Mouse (Mus musculus) cerebellum, postnatal 14 days (tissue): ENCODE measurements around the gene Pamr1.
A peak's percentile ranks its signal among the peaks of the same experiment; 100 is the strongest.

Source experiments
- DNase-seq, 2 experiments: peaks; one replicate each; pipeline ENCODE4 v3.0.0; 2021; ENCODE audit warnings: mixed read lengths in 2 of 2

Pamr1 gene

DNA sequence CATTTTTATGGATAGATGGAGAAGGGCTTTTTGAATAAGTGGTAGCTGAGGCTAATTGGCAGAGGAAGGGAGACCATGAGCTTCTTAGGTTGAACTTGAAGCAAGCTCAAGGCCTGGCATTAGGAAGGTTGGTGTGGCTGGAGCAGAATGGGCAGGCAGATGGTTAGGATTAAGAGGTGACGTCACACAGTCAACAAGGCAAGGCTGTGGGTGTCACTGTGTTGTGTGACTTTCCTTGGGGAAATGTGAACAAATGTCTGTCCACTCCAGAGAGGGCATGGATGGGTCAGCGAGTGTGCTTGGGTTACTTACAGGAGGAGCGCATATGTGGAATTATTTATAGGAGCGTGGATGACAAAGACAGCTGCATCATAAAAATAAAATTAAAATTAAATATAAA is 50.7 kb downstream of the Pamr1 start:
- no peak for DNase-seq

DNA sequence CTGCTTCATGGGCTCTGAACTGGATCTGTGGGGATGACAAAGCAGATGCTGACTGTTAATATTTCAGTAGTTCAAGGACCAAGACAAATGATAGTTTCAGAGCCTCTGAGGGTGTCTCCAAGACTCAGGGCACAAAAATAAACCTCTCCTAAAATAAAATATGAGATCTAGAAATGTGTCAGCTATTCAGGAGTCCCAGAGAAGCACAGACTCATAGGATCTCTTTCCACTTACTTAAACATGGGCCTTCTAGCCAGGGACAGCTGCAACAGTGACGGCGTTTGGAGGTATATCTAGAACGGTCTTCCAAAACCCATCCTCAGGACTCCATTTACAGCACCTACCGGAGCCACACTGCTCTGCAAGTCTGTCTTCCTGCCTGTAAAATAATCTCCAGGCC is 60.7 kb downstream of the Pamr1 start:
- DNase-seq = no peak

DNA sequence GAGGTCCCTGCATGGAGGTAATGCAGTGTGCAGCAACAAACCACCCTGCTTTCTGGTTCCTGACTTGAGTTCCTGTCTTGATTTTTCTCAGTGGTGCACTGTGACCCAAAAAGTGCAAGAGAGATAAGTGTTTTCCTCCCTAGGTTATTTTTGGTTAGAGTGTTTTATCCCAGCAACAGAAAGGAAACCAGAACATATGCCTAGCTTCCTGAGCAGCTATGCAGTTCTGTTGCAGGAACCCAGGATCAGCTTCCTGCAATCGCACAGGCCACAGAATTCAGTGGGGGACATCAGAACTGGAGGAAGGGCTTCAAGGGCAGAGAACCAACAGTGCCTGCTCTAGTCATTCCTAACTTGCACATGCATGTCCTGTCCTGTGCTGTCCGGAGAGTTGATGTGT is 66.8 kb downstream of the Pamr1 start:
- DNase-seq = no peak

DNA sequence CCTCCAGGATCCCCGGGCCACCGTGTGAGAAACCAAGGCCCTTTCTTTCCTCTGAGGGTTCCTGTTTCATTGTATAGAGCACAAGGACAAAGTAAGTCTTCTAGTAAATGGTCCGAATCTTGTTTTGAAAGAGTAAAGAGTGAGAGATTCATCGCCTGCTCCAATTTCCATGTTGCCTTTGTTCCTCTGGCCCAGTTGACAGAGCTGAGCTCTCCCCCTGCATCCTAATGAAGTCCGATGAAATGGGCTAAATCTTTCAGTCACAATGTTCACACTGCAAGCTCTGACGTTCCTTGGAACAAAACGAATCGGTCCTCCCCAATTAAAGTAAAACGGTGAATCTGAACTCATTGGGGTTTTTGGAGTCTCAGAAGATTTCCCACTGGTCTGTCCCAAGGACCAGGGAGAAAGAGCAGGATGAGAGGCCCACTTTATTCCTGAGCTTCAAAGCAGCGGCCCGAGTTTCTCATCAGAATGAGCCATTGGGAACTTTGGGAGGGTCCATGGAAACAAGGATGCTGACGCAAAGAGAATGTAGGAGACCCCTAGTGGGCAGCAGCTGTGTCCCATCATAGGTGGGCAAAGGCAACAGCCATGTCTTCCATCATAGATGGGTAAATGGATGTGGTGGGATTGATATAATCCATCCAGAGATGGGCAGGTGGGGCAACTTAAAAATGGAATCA is 71.1 kb downstream of the Pamr1 start:
- no peak for DNase-seq

DNA sequence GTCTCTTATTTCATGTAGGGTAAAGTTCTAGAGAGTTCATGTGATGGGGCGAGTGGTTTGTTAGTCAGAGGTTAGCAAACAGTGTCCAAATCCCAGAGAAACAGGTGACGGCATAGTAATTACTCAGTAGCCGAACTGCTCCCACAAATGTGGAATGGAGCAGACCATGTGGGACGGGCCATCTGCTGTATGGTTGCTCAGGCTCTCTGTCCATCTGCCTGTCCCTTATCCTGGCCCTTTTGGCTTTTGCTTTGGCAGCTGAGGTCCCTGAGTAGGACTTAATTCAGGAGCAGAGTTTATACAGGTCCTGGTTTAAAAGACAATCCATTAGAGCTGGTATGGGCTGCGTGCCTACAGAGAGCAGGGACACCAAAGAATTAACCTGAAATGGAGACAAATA is 72.4 kb downstream of the Pamr1 start:
- peak in 1 of 2 experiments; percentile 24 for DNase-seq

DNA sequence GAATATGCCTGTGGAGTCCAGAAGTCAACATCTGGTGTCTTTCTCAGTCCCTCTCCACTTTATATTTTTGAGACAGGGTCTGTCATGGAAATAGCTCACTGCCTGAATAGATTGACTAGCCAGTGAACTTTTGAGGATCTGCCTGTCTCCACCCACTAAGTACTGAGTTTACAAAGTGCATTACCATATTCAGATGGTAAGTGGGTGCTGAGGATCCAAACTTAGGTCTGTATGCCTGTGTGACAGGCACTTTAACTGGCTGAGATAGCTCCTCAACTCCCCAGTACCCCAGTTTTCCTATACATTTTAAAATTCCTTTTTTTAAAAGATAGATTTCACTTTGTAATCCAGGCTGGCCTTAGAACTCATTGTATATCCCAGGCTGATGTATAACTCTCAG is 73.1 kb downstream of the Pamr1 start:
- no peak for DNase-seq

DNA sequence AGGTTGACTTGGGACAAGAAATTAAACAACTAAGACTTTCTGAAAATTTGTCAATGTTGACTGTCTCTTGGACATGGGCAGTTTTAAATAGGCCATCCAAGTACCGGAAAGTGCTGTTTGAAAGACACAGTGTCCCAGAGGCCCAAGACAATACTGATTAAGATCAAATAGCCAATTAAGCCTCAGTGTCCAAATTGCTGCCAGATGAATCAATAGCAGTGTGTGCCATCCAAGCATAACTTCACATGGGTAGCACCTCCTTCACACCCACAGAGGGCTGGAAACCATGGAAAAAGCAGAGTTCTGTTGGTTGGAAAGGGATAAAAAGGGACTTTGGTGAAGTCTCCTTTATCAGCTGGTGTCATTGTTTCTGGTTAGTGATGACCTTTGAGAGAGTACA is 74.7 kb downstream of the Pamr1 start:
- no peak for DNase-seq

DNA sequence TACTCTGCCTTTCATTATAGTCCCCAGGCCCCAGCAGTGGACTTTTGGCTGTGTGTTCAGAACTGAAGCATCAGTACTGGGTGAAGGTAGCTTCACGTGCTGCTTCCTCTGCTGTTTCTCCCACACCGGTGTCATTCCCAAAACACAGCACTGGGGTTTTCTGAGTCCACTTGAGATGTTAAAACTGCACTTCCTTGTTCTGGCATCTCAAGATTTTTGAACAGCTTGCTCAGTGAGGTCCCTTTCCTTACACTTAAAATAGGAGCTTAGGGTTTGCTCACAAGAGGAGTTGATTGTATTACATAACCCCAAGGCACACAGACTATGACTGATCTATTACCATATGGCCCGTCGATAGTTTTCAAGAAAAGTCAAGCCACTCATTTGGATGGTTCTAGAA is 82.5 kb downstream of the Pamr1 start:
- no peak for DNase-seq

DNA sequence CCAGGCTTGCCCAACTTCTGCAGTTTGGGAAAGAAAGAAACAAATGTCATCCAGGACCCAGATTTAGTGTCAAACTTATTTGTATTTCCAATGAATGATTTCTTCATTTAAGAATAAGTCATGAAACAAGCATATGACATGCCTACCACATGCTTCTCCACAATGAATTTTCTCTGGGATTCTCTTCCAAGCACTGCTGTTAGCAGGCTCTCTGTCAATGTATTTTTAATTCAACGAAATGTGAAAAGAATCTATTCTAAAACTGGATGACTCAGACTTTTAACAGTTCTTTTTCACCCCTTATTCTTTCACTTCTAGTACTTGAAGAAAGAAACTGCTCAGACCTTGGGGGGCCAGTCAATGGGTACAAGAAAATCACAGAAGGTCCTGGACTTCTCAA is 84.2 kb downstream of the Pamr1 start:
- no peak for DNase-seq

DNA sequence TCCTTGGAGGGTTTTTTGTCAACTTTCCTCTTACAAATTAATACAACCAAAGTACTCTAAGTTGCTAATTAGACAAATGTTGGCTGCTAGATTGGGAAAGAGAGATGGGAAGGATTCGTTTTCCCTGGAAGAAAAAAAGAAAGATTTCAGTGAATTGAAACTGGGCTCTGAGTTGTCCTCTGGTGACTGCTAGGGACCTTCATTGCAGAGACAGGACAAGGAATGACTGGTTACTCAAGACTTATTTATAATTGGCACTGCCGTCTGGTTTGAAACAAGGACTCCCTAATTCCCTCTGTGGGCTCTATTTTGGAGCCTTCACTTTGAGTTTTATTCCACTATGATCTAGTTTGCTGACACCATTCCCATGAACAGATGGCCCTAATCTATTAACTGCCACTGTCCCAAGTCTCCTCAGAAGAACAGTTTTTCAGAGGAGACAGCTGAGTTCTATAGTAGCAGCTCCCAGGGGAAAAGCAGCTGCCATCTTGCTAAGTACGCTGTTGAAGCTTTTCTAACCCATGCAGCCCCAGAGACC is 85.8 kb downstream of the Pamr1 start:
- no peak for DNase-seq

DNA sequence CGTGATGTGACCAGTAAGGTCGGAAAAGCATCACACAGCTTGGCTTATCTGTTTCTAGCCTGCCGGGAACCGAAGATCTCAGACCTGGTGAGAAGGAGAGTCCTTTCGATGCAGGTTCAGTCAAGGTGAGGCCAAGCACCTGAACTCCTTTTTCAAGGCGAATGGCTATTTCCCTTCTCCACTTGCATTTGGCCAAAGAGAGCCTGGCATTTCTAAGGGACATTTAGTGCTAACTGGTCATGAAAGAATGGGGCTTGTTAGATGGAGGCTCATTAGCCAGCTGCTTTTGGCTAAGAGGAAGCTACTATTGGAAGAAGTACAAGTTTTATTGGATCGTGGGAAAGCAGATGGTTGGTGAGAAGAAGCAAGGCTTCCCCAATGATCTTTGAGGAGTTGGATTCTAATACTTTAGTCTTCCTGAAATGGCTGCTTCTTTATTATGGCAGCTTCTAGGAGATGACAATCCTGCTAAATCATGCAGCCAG is 86.3 kb downstream of the Pamr1 start:
- no peak for DNase-seq

DNA sequence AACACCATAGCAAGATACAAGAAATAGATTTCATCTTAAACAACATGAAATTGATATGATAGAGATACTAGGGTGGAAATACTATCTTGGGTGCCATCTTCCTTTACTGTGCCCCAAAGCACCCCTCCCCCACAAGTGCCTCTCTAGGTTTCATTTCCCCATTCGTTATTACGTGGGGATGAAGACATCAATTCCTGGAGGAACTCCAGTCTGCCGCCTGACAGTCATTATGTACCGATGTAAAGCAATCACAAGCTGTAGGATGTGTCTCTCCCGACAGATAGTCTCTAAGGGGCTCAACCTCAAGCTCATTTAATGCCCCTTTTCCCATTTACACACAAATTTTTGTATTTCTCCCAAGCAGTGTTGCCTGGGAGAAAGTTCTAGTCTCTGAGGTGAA is 88.3 kb downstream of the Pamr1 start:
- DNase-seq = no peak

DNA sequence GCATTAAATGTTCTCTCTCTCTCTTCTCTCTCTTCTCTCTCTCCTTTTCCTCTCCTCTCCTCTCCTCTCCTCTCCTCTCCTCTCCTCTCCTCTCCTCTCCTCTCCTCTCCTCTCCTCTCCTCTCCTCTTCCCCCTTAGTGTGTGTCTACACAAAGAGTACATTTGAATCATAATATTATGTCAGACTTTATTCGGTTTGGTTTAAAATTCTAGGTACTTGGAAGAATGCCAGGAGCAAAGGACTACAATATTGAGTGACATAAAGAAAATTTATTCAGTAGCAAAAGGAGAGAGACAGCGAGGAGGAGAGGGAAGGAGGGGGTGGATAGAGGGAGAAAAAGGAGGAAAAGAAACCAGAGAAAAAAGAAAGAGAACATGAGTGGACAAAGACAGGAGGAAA is 88.9 kb downstream of the Pamr1 start:
- DNase-seq = no peak

DNA sequence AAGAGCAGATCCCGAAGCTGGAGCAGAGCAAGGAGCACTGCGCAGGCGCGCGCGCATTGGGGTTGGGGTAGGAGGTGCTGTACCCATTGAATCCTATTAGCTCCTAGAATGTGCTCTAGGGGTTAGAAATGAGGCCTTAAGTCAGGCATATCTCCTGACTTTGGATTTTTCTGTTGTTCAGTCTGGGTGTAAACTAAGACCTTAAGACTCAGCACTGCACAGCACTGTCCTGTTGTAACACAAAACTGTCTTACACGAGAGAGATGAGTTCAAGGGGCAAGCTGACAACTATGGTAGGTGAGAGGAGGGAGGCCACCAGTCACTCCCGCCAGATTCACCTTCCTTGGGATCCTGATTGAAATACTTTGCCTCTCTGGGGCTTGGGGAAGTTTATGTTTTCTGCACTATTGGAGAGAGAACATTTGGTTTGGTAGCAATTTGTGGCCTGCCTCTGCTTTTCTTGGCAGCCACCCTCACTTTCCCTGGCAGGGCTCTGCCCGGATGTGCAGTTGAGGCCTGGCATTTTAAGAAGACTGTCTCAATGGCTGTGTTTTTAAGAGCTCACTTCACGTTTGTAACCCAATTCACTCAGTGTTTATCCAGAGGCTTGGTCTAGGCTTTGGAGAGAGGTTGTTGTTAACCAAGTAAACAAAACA is 99.2 kb downstream of the Pamr1 start:
- no peak for DNase-seq

DNA sequence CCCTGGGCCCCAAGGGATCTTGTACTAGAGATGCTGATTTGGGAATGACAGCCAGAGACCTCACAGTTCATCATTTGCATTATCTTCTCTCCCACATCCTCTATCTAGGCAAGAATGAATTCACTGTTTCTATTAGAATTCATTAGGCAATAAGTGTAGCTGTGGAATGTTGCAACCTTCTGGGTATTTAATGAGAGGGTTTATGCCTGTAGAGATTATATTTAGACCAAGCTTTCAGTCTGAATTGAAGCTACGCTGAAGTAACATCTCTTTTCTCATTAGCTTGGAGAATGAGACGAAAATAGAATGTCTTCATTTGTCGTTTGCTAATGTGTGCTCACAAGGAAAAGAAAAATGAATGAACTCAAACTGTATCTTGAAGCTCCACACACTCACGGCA is 100.5 kb downstream of the Pamr1 start:
- no peak for DNase-seq

DNA sequence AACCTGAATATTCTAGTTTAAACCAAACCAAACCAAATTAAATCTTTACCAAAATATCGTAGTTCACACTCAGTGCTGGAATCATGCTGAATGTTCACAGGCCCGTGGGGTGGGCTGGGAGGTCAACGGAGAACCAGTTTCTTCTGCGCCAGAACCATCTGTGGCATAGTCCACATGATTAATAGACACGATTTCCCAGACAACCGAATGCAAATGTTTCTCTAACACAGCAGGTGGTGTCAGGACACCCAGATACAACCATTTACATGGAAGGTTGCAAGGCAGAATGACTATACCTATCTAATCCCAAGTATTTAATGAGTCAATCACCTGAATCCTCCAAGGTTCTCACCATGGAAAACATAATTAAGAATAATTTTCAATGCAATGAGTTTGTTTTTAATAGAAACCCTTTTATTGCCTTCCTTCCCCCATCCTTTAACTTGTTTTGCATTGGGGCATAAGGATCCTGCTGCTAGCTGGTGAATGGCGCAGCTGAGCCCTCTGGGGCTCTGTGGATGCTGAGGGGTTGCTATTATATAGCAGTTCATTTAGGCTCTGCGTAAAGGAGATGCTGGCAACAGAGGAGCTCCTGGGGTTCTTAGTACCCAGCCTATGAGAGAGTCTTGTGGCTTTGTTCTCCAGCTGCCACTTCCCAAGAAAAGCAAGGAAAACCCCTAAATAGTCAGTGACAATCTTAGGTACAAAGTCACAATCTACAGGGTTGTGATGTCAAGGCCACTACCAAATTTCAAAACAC is 106.3 kb downstream of the Pamr1 start:
- no peak for DNase-seq

DNA sequence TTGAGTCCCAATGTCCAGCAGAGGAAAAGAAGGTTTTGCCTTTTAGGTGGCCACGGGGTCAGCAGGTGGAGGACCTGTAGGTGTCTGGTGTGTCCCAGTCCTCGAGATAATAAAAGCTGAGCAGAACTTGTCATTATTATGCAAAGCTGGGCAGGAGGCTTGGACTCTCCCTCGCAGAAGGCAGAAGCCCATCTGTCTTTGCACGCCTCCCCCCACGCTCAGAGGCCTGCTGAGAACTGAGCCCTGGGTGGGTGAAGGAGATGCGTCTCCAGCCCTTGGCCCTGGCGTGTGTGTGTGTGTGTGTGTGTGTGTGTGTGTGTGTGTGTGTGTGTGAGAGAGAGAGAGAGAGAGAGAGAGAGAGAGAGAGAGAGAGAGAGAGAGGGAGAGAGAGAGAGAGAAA is 107.9 kb downstream of the Pamr1 start:
- peak; percentile 61 to 65 for DNase-seq

DNA sequence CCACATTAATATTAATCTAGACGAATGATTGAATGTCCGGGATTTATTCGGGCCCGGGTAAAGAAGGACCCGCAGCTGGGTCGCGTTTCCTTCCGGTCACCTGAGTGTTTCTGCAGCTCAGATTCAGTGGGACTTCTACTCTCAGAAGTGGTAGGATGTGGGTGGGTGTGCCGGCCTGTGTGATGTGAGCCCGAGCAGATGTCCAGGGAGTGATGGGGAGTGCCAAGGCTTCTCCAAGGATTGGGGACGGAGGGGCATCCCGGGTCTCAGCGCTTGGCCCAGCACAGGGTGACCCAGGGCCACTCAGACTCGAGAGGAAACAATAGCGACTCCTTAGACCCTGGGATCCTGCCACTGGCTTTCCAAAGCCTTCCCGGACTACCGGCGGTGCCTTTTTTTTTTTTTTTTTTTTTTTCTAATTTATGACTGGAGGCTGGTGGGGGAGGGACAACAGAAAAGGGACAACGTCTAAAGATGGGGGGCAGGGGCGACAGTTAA is 108.4 kb downstream of the Pamr1 start, which contains the start of gene Slc1a2:
Slc1a2 (plus strand) TSS at position 497 of the 498 bp plus-strand sequence.
- peak; percentile 64 to 66 for DNase-seq

DNA sequence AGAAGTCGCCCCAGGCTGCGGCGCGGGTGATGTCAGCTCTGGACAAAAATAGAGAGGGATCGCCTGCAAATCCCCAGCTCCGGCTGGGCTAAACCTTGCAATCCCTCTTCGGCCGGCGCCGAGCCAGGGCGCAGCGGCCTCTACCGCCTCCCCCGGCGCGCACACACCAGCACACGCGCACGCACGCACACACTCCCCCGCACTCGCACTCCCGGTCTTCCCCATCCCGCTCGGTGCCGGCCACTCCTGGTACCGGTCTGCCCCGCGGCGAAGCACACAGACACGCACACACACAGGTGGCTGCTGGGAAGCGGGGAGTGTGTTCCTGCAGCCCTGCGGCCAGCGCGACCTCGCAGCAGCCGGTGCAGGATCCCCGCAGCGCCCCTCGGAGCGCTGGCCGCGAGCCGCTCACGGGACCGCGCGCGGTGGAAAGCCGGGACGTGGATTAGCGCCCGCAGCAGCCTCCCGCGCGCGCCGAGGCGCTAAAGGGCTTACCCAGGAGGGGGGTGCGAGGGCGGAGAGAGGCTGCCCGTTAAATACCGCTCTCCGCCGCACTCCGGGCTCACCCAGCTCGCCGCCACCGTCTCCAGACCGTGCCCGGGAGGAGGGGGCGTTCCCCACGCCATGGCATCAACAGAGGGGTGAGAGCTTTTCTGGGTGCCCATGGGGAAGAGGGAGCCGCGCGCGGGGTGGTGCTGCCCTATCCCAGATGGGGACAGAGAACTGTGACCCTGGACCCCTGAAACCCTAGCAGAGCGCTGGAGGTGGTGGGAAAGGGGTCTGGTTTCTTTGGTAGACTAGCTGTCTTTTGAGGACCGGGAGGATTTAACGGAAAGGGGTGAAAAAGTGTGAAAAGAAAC is 109.1 kb downstream of the Pamr1 start:
- DNase-seq = peak; percentile 79

DNA sequence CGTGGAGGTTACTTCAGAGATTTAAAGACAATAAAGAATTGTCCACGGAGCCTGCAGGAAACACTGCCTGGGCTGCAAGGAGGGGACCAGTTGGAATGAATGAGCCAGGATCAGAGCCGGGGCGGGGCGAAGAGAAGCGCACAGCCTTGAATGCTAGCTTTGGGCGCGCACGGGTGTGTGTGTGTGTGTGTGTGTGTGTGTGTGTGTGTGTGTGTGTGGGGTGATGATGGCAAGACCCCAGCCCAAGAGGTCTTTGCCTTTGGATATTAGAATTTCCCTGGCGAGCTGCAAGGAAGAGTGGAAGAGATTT is 109.7 kb downstream of the Pamr1 start:
- DNase-seq = peak; percentile 61 to 64

DNA sequence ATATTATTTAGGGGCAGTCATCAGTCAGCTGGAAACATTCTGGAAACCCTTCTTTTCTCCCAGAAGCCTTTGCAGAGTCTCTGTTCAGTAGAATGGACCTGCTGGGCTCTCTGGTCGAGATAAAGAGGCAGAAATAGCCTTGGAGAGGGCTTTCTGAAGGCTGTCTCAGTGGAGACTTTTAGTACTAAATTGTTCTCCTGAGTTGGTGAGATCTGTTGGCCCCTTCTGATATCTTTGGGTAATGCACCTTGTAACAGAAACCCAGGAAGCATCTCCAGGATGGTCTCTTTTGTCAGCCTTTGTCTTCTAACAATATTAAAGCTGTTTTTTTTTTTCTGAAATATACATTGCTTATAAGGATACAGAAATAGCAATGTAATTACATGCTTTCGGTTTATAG is 111.2 kb downstream of the Pamr1 start:
- no peak for DNase-seq

DNA sequence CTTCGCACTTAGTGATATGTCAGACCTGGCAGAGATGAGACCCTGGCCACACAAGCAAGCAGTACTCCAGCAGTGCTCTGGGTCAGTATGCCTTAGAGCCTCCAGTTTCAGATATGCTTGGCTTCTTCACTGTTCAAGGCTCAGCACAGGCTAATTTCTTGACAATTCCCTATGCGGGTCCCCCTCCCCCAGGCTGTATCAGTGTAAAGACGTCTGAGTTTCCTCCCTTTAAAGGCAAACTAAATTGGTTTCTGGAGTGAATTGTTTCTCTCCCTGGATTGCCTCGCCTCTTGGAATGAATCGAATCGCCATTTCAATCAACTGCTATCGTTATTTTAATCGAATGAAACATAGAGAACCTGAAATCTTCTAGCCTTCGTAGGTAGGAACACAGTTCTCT is 113.1 kb downstream of the Pamr1 start:
- DNase-seq = no peak

DNA sequence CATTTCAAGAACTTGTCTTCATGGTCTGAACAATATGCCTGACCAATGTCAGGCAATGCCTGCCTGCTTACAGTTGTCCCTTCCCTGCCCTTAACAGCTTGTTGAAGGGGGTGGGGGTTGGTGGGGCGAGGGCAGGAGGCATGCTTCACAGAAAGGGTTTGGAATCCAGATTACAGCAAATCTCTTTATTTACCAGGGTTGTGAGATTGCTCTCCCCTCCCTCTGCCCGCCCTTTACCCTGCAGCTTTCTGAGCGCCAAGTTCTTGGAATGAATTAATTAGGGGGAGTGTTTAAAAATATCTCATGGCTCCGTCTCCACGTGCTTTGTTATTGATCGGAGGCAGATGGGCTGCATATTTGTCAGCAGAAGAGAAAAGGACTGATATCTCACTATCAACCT is 113.5 kb downstream of the Pamr1 start:
- DNase-seq = no peak
